ENCODE assay signal across 7 mouse cellular contexts in the genomic region with DNA sequence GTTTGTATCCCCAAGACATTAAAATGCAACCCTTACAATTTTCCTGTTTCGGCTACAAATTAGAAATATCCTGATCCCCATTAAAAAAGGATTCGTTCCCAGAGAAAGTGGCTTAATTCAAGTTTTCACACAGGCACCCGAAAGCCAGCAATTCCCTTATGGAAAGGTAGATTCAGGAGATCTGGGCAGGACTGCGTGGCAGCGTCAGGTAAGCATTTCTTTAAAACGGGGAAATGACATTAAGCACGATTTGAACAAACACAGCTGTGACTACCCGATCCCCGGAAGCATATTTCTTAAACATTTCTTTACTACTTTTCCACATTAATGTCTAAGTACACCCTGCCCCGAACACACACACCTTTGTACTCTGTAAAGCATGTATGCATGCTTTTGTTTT. TPM values are rescaled to one million over a fixed set of nuclear protein-coding genes. Genes with fewer than 3 reads are reported as not detected.
DNase-seq lines count a peak whose midpoint lies in the region; ATAC-seq and TF ChIP-seq lines count a peak whose summit lies in the region.

No protein-coding gene starts in this region.

- peak; percentile 25 for DNase-seq in lung, embryonic 14.5 days
- DNase-seq in lung, postnatal 14 days: no peak
- no peak for DNase-seq in forebrain, embryonic 10.5 days (ENCODE audit: extremely low spot score, low spot score)
- no peak for DNase-seq in ovary, postnatal 36 days (ENCODE audit: low spot score)
- no peak for DNase-seq in gastrocnemius, postnatal 14 days

- H3K9me3 ChIP-seq in lung, embryonic 14.5 days (ENCODE audit: low read depth, low read length): no peaks in the 10 kb centered on the region; the same call in 1 of the 2 replicates
- peaks cover 21% of the 10 kb centered on the region for H3K9me3 ChIP-seq in forebrain, embryonic 10.5 days
- H3K9me3 ChIP-seq in limb, embryonic 12.5 days: peaks cover 10% of the 10 kb centered on the region; the same call in 1 of the 2 replicates
- H3K9me3 ChIP-seq in stomach, embryonic 14.5 days (ENCODE audit: control insufficient read depth, low read depth, low read length): no peaks in the 10 kb centered on the region

- H3K9ac ChIP-seq in lung, embryonic 14.5 days: peak overlapping the region; percentile 62
- peak overlapping the region; percentile 97 for H3K9ac ChIP-seq in limb, embryonic 12.5 days (replicated peaks)
- peak overlapping the region; percentile 57 for H3K9ac ChIP-seq in stomach, embryonic 14.5 days (replicated peaks; ENCODE audit: low read depth, low read length)

- H3K36me3 ChIP-seq in lung, embryonic 14.5 days (ENCODE audit: insufficient read depth): peaks cover 24% of the 10 kb centered on the region
- peaks cover 31% of the 10 kb centered on the region for H3K36me3 ChIP-seq in forebrain, embryonic 10.5 days (replicated peaks)
- H3K36me3 ChIP-seq in limb, embryonic 12.5 days: peaks cover 29% of the 10 kb centered on the region
- peaks cover 12% of the 10 kb centered on the region; the same call in 1 of the 2 replicates for H3K36me3 ChIP-seq in stomach, embryonic 14.5 days (ENCODE audit: control insufficient read depth, insufficient read depth, low read length)

- peak overlapping the region; percentile 92 for H3K4me3 ChIP-seq in lung, embryonic 14.5 days (ENCODE audit: low read depth, low read length)
- peak overlapping the region; percentile 83 for H3K4me3 ChIP-seq in forebrain, embryonic 10.5 days
- H3K4me3 ChIP-seq in limb, embryonic 12.5 days (replicated peaks): peak overlapping the region; percentile 87
- H3K4me3 ChIP-seq in stomach, embryonic 14.5 days (ENCODE audit: low read depth, low read length): peak overlapping the region; percentile 85

- intact Hi-C loops in gastrocnemius, postnatal 14 days (cut with DNase I; ENCODE audit: low total_unique reads): loop anchor here (10.0 kb wide), 1 partner anchor 97 kb away; no protein-coding TSS in a partner anchor

- peak overlapping the region; percentile 37 for H3K27ac ChIP-seq in lung, embryonic 14.5 days (ENCODE audit: low read depth)
- H3K27ac ChIP-seq in forebrain, embryonic 10.5 days: peak overlapping the region; percentile 99
- peak overlapping the region; percentile 77 for H3K27ac ChIP-seq in limb, embryonic 12.5 days
- peak overlapping the region; percentile 74 for H3K27ac ChIP-seq in stomach, embryonic 14.5 days (ENCODE audit: low read length)

- peak overlapping the region; percentile 80 for H3K4me2 ChIP-seq in lung, embryonic 14.5 days
- H3K4me2 ChIP-seq in limb, embryonic 12.5 days: peak overlapping the region; percentile 61
- H3K4me2 ChIP-seq in stomach, embryonic 14.5 days (replicated peaks; ENCODE audit: low read depth, low read length): peak overlapping the region; percentile 74

- ATAC-seq in lung, embryonic 14.5 days (ENCODE audit: insufficient read depth): no peak
- no peak for ATAC-seq in limb, embryonic 12.5 days (ENCODE audit: insufficient number of reproducible peaks, insufficient read depth, low FRiP score, low TSS enrichment, low read depth)
- ATAC-seq in stomach, embryonic 14.5 days (ENCODE audit: insufficient number of reproducible peaks, insufficient read depth, low FRiP score, low read depth): no peak

- H3K27me3 ChIP-seq in lung, embryonic 14.5 days (ENCODE audit: insufficient read depth, low read length): no peaks in the 10 kb centered on the region
- no peaks in the 10 kb centered on the region for H3K27me3 ChIP-seq in forebrain, embryonic 10.5 days (ENCODE audit: poor library complexity, severe bottlenecking)
- no peaks in the 10 kb centered on the region for H3K27me3 ChIP-seq in limb, embryonic 12.5 days
- no peaks in the 10 kb centered on the region for H3K27me3 ChIP-seq in stomach, embryonic 14.5 days (ENCODE audit: control insufficient read depth, insufficient read depth, low read length)

- H3K4me1 ChIP-seq in lung, embryonic 14.5 days (ENCODE audit: insufficient read depth): peaks cover 5% of the 10 kb centered on the region
- H3K4me1 ChIP-seq in forebrain, embryonic 10.5 days: peaks cover 26% of the 10 kb centered on the region
- H3K4me1 ChIP-seq in limb, embryonic 12.5 days (replicated peaks): peaks cover 12% of the 10 kb centered on the region; the same call in 1 of the 2 replicates
- peaks cover 16% of the 10 kb centered on the region; the same call in 1 of the 2 replicates for H3K4me1 ChIP-seq in stomach, embryonic 14.5 days (ENCODE audit: control insufficient read depth, insufficient read depth, low read length)

- 2% methylated on average over 10 of the region's 10 CpGs for WGBS in lung, embryonic 14.5 days
- 8% methylated on average over 10 of the region's 10 CpGs for WGBS in forebrain, embryonic 10.5 days
- WGBS in limb, embryonic 12.5 days: 7% methylated on average over 10 of the region's 10 CpGs
- WGBS in stomach, embryonic 14.5 days: 4% methylated on average over 10 of the region's 10 CpGs

- TF ChIP-seq CTCF in lung, embryonic 14.5 days (IDR thresholded peaks at IDR 0.05; ENCODE audit: low read depth): no peak

RNA-seq across cellular contexts. Expression of a gene that starts 0.6 kb away (rescaled TPM):
- 805 and 834 TPM in 2 replicates for polyA plus RNA-seq in lung, embryonic 14.5 days (2014; fragmentation: Nextera tagmentation; extraction: Ambion mirVana)
- polyA plus RNA-seq in forebrain, embryonic 10.5 days (2016; fragmentation: Nextera tagmentation; extraction: Ambion mirVana): 1,022 and 1,034 TPM in 2 replicates
- polyA plus RNA-seq in limb, embryonic 12.5 days (2016; fragmentation: Nextera tagmentation; extraction: Ambion mirVana): 791 and 812 TPM in 2 replicates
- 763 and 797 TPM in 2 replicates for polyA plus RNA-seq in stomach, embryonic 14.5 days (2014; fragmentation: Nextera tagmentation; extraction: Ambion mirVana)
- 10 to 100 TPM; 46.3 to 61.9 TPM for total RNA-seq in gastrocnemius, postnatal 14 days (2021)

RNA-seq across cellular contexts. Expression of a gene that starts 44.7 kb away (rescaled TPM):
- polyA plus RNA-seq in lung, embryonic 14.5 days (2014; fragmentation: Nextera tagmentation; extraction: Ambion mirVana): 45.5 and 50.3 TPM in 2 replicates
- 41.1 and 44.2 TPM in 2 replicates for polyA plus RNA-seq in forebrain, embryonic 10.5 days (2016; fragmentation: Nextera tagmentation; extraction: Ambion mirVana)
- polyA plus RNA-seq in limb, embryonic 12.5 days (2016; fragmentation: Nextera tagmentation; extraction: Ambion mirVana): 47.6 and 49.7 TPM in 2 replicates
- 38.9 and 40.4 TPM in 2 replicates for polyA plus RNA-seq in stomach, embryonic 14.5 days (2014; fragmentation: Nextera tagmentation; extraction: Ambion mirVana)
- 10 to 100 TPM; 23.8 to 26.7 TPM for total RNA-seq in gastrocnemius, postnatal 14 days (2021)

Comparison
In these comparisons a context has a peak if more than half of its experiments do, and no peak if none do; other contexts are left out.
1. H3K27ac ChIP-seq: peak in every context shown above with its lines; median percentile 99 in forebrain, embryonic 10.5 days; 77 in limb, embryonic 12.5 days; 74 in stomach, embryonic 14.5 days; 37 in lung, embryonic 14.5 days.